Mouse (Mus musculus) hindbrain, embryonic 11.5 days (tissue): ENCODE results near the gene Tbce. TPM values are rescaled to one million over a fixed set of nuclear protein-coding genes. Genes with fewer than 3 reads are reported as not detected.
A peak's percentile ranks its signal among the peaks of the same experiment; 100 is the strongest.

ENCODE experiments used
- ATAC-seq: fragments of 200-750 bp; cut with Nextera tagmentation; 2 replicates; pipeline ENCODE4 v1.8.0; 2017; ENCODE audit warnings: mild to moderate bottlenecking, moderate TSS enrichment, moderate library complexity; ENCODE audit not compliant: low FRiP score
- DNase-seq: peaks from one replicate; pipeline ENCODE4 v3.0.0-alpha.2; 2015; ENCODE audit warnings: low spot score
- H3K27ac ChIP-seq: fragments of 300-500 bp; sonication (generic); 2 replicates; pipeline ENCODE4 v1.5.1; 2014; ENCODE audit warnings: mild to moderate bottlenecking, low read depth, low read length
- H3K27me3 ChIP-seq: fragments of 300-500 bp; sonication (generic); 2 replicates; pipeline ENCODE4 v1.6.1; 2014; ENCODE audit warnings: mild to moderate bottlenecking, low read length, moderate library complexity, mixed read lengths; ENCODE audit not compliant: control insufficient read depth, insufficient read depth
- H3K36me3 ChIP-seq: fragments of 300-500 bp; sonication (generic); 2 replicates; pipeline ENCODE4 v1.6.1; 2014; ENCODE audit warnings: mild to moderate bottlenecking, low read length, moderate library complexity, mixed read lengths; ENCODE audit not compliant: control insufficient read depth, insufficient read depth
- H3K4me1 ChIP-seq: fragments of 300-500 bp; sonication (generic); replicated peaks from 2 replicates; pipeline ENCODE4 v1.6.1; 2014; ENCODE audit warnings: low read length, mixed read lengths; ENCODE audit not compliant: control insufficient read depth, insufficient read depth
- H3K4me2 ChIP-seq: fragments of 300-500 bp; sonication (generic); replicated peaks from 2 replicates; pipeline ENCODE4 v1.6.1; 2014; ENCODE audit warnings: mild to moderate bottlenecking, low read depth, low read length
- H3K4me3 ChIP-seq: fragments of 300-500 bp; sonication (generic); 2 replicates; pipeline ENCODE4 v1.5.1; 2014; ENCODE audit warnings: low read depth, low read length
- H3K9ac ChIP-seq: fragments of 300-500 bp; sonication (generic); 2 replicates; pipeline ENCODE4 v1.6.1; 2014; ENCODE audit warnings: low read depth, low read length
- H3K9me3 ChIP-seq: fragments of 300-500 bp; sonication (generic); 2 replicates; pipeline ENCODE4 v1.6.1; 2016; ENCODE audit warnings: low read length; ENCODE audit not compliant: control insufficient read depth
- WGBS: fragments of 180-500 bp; shearing (Covaris S2); extraction: QIAGEN DNeasy Blood & Tissue Kit; methylation state at CpG from one replicate; pipeline ENCODE4 v1.1.7; 2014; 5-methylcytosine and 5-hydroxymethylcytosine counted together
- polyA plus RNA-seq: library from polyadenylated mRNA; unstranded; fragments of >200 nt; fragmentation: Nextera tagmentation; extraction: Ambion mirVana; gene quantifications from 2 replicates; pipeline ENCODE4 v1.2.1, GENCODE M21; 2014

Tbce gene
- polyA plus RNA-seq, 1 experiment from 2014 or later = 78.5 TPM

GRCm38 (mm10) chr13:14063942-14064271 lies 24.5 kb upstream of the Tbce start:
- Histone ChIP-seq H3K27ac (peak overlapping the region; percentile 96), H3K4me3 (peak overlapping the region; percentile 100), H3K4me2 (peak overlapping the region; percentile 60; the same call in 1 of the 2 replicates), H3K4me1 (no peaks in the 10 kb centered on the region), H3K9ac (peak overlapping the region; percentile 98), H3K36me3 (no peaks in the 10 kb centered on the region), H3K27me3 (no peaks in the 10 kb centered on the region), H3K9me3 (no peaks in the 10 kb centered on the region)
- WGBS = 0% methylated on average over 24 of the region's 31 CpGs
- peak; percentile 60 for ATAC-seq
- no peak for DNase-seq

- H3K9ac ChIP-seq = peak within 1 kb of the TSS; percentile 98
- ATAC-seq = peak; percentile 97
- no peaks in the 10 kb centered on the region for H3K9me3 ChIP-seq
- DNase-seq = peak; percentile 93
- H3K27ac ChIP-seq = peak within 1 kb of the TSS; percentile 96
- H3K4me1 ChIP-seq = no peaks in the 10 kb centered on the region
- H3K4me2 ChIP-seq = peak within 1 kb of the TSS; percentile 69
- no peaks in the 10 kb centered on the region for H3K36me3 ChIP-seq
- WGBS = 0% methylated on average over 59 of the region's 64 CpGs
- H3K27me3 ChIP-seq = no peaks in the 10 kb centered on the region
- peak within 1 kb of the TSS; percentile 100 for H3K4me3 ChIP-seq
Measured at GRCm38 (mm10) chr13:14063013-14063941, 23.8 kb upstream of the Tbce start, which contains the start of the genes Arid4b and Ggps1. Gene Arid4b, plus strand, starts transcription at chr13:14063232. Gene Ggps1, minus strand, starts transcription at chr13:14063488.

GRCm38 (mm10) chr13:14062209-14063012 lies 23.0 kb upstream of the Tbce start:
- no peak for ATAC-seq
- no peaks in the 10 kb centered on the region for H3K4me1 ChIP-seq
- whole genome bisulfite sequencing = 7% methylated on average over 11 of the region's 11 CpGs
- H3K4me3 ChIP-seq = peak overlapping the region; percentile 100
- H3K4me2 ChIP-seq = peak overlapping the region; percentile 69
- no peaks in the 10 kb centered on the region for H3K36me3 ChIP-seq
- H3K9ac ChIP-seq = peak overlapping the region; percentile 83
- peak overlapping the region; percentile 27 for H3K27ac ChIP-seq
- H3K27me3 ChIP-seq = no peaks in the 10 kb centered on the region
- no peak for DNase-seq
- no peaks in the 10 kb centered on the region for H3K9me3 ChIP-seq

GRCm38 (mm10) chr13:14059582-14059981 lies 20.1 kb upstream of the Tbce start:
- no peak overlapping the region for H3K4me2 ChIP-seq
- H3K9me3 ChIP-seq = no peaks in the 10 kb centered on the region
- no peaks in the 10 kb centered on the region for H3K4me1 ChIP-seq
- H3K4me3 ChIP-seq = no peak overlapping the region
- H3K27me3 ChIP-seq = no peaks in the 10 kb centered on the region
- DNase-seq (no peak), ATAC-seq (no peak)
- H3K36me3 ChIP-seq = no peaks in the 10 kb centered on the region
- no peak overlapping the region for H3K9ac ChIP-seq
- no peak overlapping the region for H3K27ac ChIP-seq

- no peaks in the 10 kb centered on the region for H3K4me1 ChIP-seq
- 95% methylated on average over 3 of the region's 3 CpGs for WGBS
- H3K9ac ChIP-seq = no peak overlapping the region
- H3K27me3 ChIP-seq = no peaks in the 10 kb centered on the region
- no peak overlapping the region for H3K4me2 ChIP-seq
- no peaks in the 10 kb centered on the region for H3K9me3 ChIP-seq
- H3K4me3 ChIP-seq = no peak overlapping the region
- peaks cover 4% of the 10 kb centered on the region; the same call in 1 of the 2 replicates for H3K36me3 ChIP-seq
- ATAC-seq (no peak), DNase-seq (no peak)
- H3K27ac ChIP-seq = no peak overlapping the region
Measured at GRCm38 (mm10) chr13:14056801-14057200, 17.4 kb upstream of the Tbce start.

- ATAC-seq (no peak), DNase-seq (no peak)
- Histone ChIP-seq H3K4me1 (no peaks in the 10 kb centered on the region), H3K9me3 (no peaks in the 10 kb centered on the region), H3K36me3 (peaks cover 6% of the 10 kb centered on the region; the same call in 1 of the 2 replicates), H3K9ac (no peak overlapping the region), H3K27me3 (no peaks in the 10 kb centered on the region), H3K27ac (no peak overlapping the region), H3K4me2 (no peak overlapping the region), H3K4me3 (no peak overlapping the region)
- WGBS = 96% methylated on average over 1 of the region's 1 CpGs
Measured at GRCm38 (mm10) chr13:14049878-14050277, 10.4 kb upstream of the Tbce start.

GRCm38 (mm10) chr13:14044521-14044920 lies 5.1 kb upstream of the Tbce start:
- 78% methylated on average over 2 of the region's 2 CpGs for WGBS
- DNase-seq = no peak

GRCm38 (mm10) chr13:14043851-14044250 lies 4.4 kb upstream of the Tbce start:
- ATAC-seq = no peak
- no peak for DNase-seq
- H3K27ac ChIP-seq = no peak overlapping the region

More at GRCm38 (mm10) chr13:14044521-14044920, 5.1 kb upstream of the Tbce start:
- Histone ChIP-seq H3K4me2 (no peak overlapping the region), H3K27me3 (no peaks in the 10 kb centered on the region), H3K4me3 (no peak overlapping the region), H3K9ac (no peak overlapping the region), H3K9me3 (no peaks in the 10 kb centered on the region), H3K27ac (no peak overlapping the region), H3K4me1 (no peaks in the 10 kb centered on the region), H3K36me3 (no peaks in the 10 kb centered on the region)
- no peak for ATAC-seq

More at GRCm38 (mm10) chr13:14043851-14044250, 4.4 kb upstream of the Tbce start:
- no peak overlapping the region for H3K9ac ChIP-seq
- no peaks in the 10 kb centered on the region for H3K9me3 ChIP-seq
- H3K4me1 ChIP-seq = no peaks in the 10 kb centered on the region
- H3K36me3 ChIP-seq = no peaks in the 10 kb centered on the region
- no peak overlapping the region for H3K4me2 ChIP-seq
- H3K27me3 ChIP-seq = no peaks in the 10 kb centered on the region
- H3K4me3 ChIP-seq = no peak overlapping the region
